Comparison of ENCODE assay signal across 26 mouse cellular contexts in genomic region chr12:33404996-33405395, GRCm38 (mm10). TPM values are rescaled to one million over a fixed set of nuclear protein-coding genes. Genes with fewer than 3 reads are reported as not detected.
DNase-seq lines count a peak whose midpoint lies in the region; ATAC-seq lines count a peak whose summit lies in the region.
"Had no signal": no experiment of that assay in that cellular context is flagged by ENCODE, and none has a peak within 500 bp of the region (broad histone marks: within the 10 kb centered on the region; RNA-seq: fewer than 3 reads in every experiment).

No protein-coding gene starts in this region.

- no peak overlapping the region for H3K4me2 ChIP-seq in hindbrain, embryonic 16.5 days (ENCODE audit: low read length)
- H3K4me2 ChIP-seq in midbrain, embryonic 12.5 days (replicated peaks), result peak overlapping the region; percentile 19; the same call in 1 of the 2 replicates
- H3K4me2 ChIP-seq in hindbrain, embryonic 14.5 days (replicated peaks), result no peak overlapping the region
- H3K4me2 ChIP-seq in neural tube, embryonic 15.5 days, result no peak overlapping the region
- H3K4me2 ChIP-seq: heart, embryonic 15.5 days; intestine, embryonic 15.5 days; liver, embryonic 15.5 days had no signal

- H3K27ac ChIP-seq in hindbrain, embryonic 10.5 days, result 0 out of 2 replicates have a peak overlapping the region, but pooled peaks have one; percentile 23
- no peak overlapping the region; the same call in 1 of the 2 replicates for H3K27ac ChIP-seq in hindbrain, embryonic 16.5 days (ENCODE audit: low read depth, low read length)
- no peak overlapping the region for H3K27ac ChIP-seq in midbrain, embryonic 12.5 days (replicated peaks)
- no peak overlapping the region for H3K27ac ChIP-seq in midbrain, embryonic 10.5 days (replicated peaks)
- H3K27ac ChIP-seq in hindbrain, embryonic 14.5 days, result peak overlapping the region; percentile 77
- H3K27ac ChIP-seq in neural tube, embryonic 15.5 days (replicated peaks), result peak overlapping the region; percentile 66
- H3K27ac ChIP-seq: forebrain, embryonic 10.5 days; heart, embryonic 15.5 days; intestine, embryonic 15.5 days; limb, embryonic 10.5 days; liver, embryonic 15.5 days; stomach, postnatal 0 days had no signal

- DNase-seq in hindbrain, embryonic 10.5 days (ENCODE audit: low spot score), result no peak
- no peak for DNase-seq in midbrain, embryonic 10.5 days (ENCODE audit: low spot score)
- DNase-seq in hindbrain, embryonic 14.5 days (ENCODE audit: low spot score), result peak; percentile 25
- no peak for DNase-seq in adrenal gland, adult 18-20 months (ENCODE audit: low spot score in 2 of 2)
- DNase-seq: cerebellum, adult 18-20 months; cerebellum, postnatal 14 days; gastrocnemius, postnatal 36 days; heart, postnatal 4 days; kidney, adult 8-10 months; kidney, postnatal 10 days; liver; lung, postnatal 36 days had no signal

- H3K27me3 ChIP-seq in hindbrain, embryonic 10.5 days (ENCODE audit: insufficient read depth, poor library complexity, severe bottlenecking), result no peaks in the 10 kb centered on the region
- H3K27me3 ChIP-seq in hindbrain, embryonic 16.5 days (replicated peaks; ENCODE audit: control insufficient read depth, insufficient read depth, low read length), result no peaks in the 10 kb centered on the region
- no peaks in the 10 kb centered on the region for H3K27me3 ChIP-seq in midbrain, embryonic 12.5 days
- no peaks in the 10 kb centered on the region for H3K27me3 ChIP-seq in midbrain, embryonic 10.5 days (ENCODE audit: low read depth, poor library complexity, severe bottlenecking)
- H3K27me3 ChIP-seq in hindbrain, embryonic 14.5 days (ENCODE audit: control insufficient read depth, insufficient read depth, low read length), result no peaks in the 10 kb centered on the region
- no peaks in the 10 kb centered on the region for H3K27me3 ChIP-seq in neural tube, embryonic 15.5 days (replicated peaks)
- H3K27me3 ChIP-seq: heart, embryonic 15.5 days; intestine, embryonic 15.5 days; liver, embryonic 15.5 days; megakaryocyte, embryonic 14.5 days had no signal

- WGBS in hindbrain, embryonic 10.5 days, result 59% methylated on average over 5 of the region's 5 CpGs
- 50% methylated on average over 5 of the region's 5 CpGs for WGBS in hindbrain, embryonic 16.5 days
- 33% methylated on average over 5 of the region's 5 CpGs for WGBS in midbrain, embryonic 12.5 days
- 56% methylated on average over 5 of the region's 5 CpGs for WGBS in midbrain, embryonic 10.5 days
- 52% methylated on average over 5 of the region's 5 CpGs for WGBS in hindbrain, embryonic 14.5 days
- WGBS in neural tube, embryonic 15.5 days, result 52% methylated on average over 5 of the region's 5 CpGs

- peaks cover 11% of the 10 kb centered on the region for H3K4me1 ChIP-seq in hindbrain, embryonic 10.5 days (replicated peaks)
- H3K4me1 ChIP-seq in hindbrain, embryonic 16.5 days (ENCODE audit: control insufficient read depth, insufficient read depth, low read depth, low read length), result peaks cover 6% of the 10 kb centered on the region; the same call in 1 of the 2 replicates
- peaks cover 7% of the 10 kb centered on the region; the same call in 1 of the 2 replicates for H3K4me1 ChIP-seq in midbrain, embryonic 12.5 days
- H3K4me1 ChIP-seq in midbrain, embryonic 10.5 days, result peaks cover 11% of the 10 kb centered on the region
- peaks cover 7% of the 10 kb centered on the region; the same call in 1 of the 2 replicates for H3K4me1 ChIP-seq in hindbrain, embryonic 14.5 days (replicated peaks; ENCODE audit: control insufficient read depth, insufficient read depth, low read length)
- H3K4me1 ChIP-seq in neural tube, embryonic 15.5 days, result peaks cover 11% of the 10 kb centered on the region
- H3K4me1 ChIP-seq: heart, embryonic 15.5 days; intestine, embryonic 15.5 days; limb, embryonic 10.5 days had no signal

- H3K36me3 ChIP-seq in hindbrain, embryonic 10.5 days, result no peaks in the 10 kb centered on the region
- no peaks in the 10 kb centered on the region for H3K36me3 ChIP-seq in hindbrain, embryonic 16.5 days (ENCODE audit: control insufficient read depth, insufficient read depth, low read length)
- H3K36me3 ChIP-seq in midbrain, embryonic 12.5 days, result no peaks in the 10 kb centered on the region
- H3K36me3 ChIP-seq in midbrain, embryonic 10.5 days, result no peaks in the 10 kb centered on the region
- no peaks in the 10 kb centered on the region for H3K36me3 ChIP-seq in hindbrain, embryonic 14.5 days (replicated peaks; ENCODE audit: control insufficient read depth, insufficient read depth)
- no peaks in the 10 kb centered on the region for H3K36me3 ChIP-seq in neural tube, embryonic 15.5 days
- H3K36me3 ChIP-seq: forebrain, embryonic 10.5 days; heart, embryonic 15.5 days; intestine, embryonic 15.5 days; limb, embryonic 10.5 days; liver, embryonic 15.5 days had no signal

- H3K9ac ChIP-seq in hindbrain, embryonic 16.5 days (ENCODE audit: low read depth, low read length), result no peak overlapping the region
- H3K9ac ChIP-seq in midbrain, embryonic 12.5 days (replicated peaks), result no peak overlapping the region
- H3K9ac ChIP-seq in hindbrain, embryonic 14.5 days, result no peak overlapping the region
- no peak overlapping the region for H3K9ac ChIP-seq in neural tube, embryonic 15.5 days (replicated peaks)
- H3K9ac ChIP-seq: heart, embryonic 15.5 days; intestine, embryonic 15.5 days; liver, embryonic 15.5 days had no signal

- ATAC-seq in hindbrain, embryonic 16.5 days, result no peak
- ATAC-seq in midbrain, embryonic 12.5 days (ENCODE audit: low FRiP score, low read depth), result 0 out of 2 replicates have a peak, but pooled peaks have one; percentile 19
- ATAC-seq in hindbrain, embryonic 14.5 days (ENCODE audit: low FRiP score), result peak; percentile 51; the same call in 1 of the 2 replicates
- ATAC-seq in neural tube, embryonic 15.5 days (ENCODE audit: low FRiP score), result peak; percentile 38
- ATAC-seq: CD4-positive, CD25-positive, alpha-beta regulatory T cell, adult 4 months; intestine, embryonic 15.5 days had no signal

- H3K9me3 ChIP-seq in hindbrain, embryonic 10.5 days, result no peaks in the 10 kb centered on the region
- no peaks in the 10 kb centered on the region for H3K9me3 ChIP-seq in hindbrain, embryonic 16.5 days (ENCODE audit: control insufficient read depth, low read length)
- no peaks in the 10 kb centered on the region for H3K9me3 ChIP-seq in midbrain, embryonic 12.5 days
- no peaks in the 10 kb centered on the region for H3K9me3 ChIP-seq in midbrain, embryonic 10.5 days (replicated peaks)
- no peaks in the 10 kb centered on the region for H3K9me3 ChIP-seq in hindbrain, embryonic 14.5 days (ENCODE audit: control insufficient read depth, low read length)
- no peaks in the 10 kb centered on the region for H3K9me3 ChIP-seq in neural tube, embryonic 15.5 days (replicated peaks)
- H3K9me3 ChIP-seq: forebrain, embryonic 10.5 days; heart, embryonic 15.5 days; intestine, embryonic 15.5 days; limb, embryonic 10.5 days; liver, embryonic 15.5 days; megakaryocyte, embryonic 14.5 days had no signal

- no peak overlapping the region for H3K4me3 ChIP-seq in hindbrain, embryonic 10.5 days
- no peak overlapping the region for H3K4me3 ChIP-seq in hindbrain, embryonic 16.5 days (ENCODE audit: low read length)
- H3K4me3 ChIP-seq in midbrain, embryonic 12.5 days, result no peak overlapping the region
- H3K4me3 ChIP-seq in midbrain, embryonic 10.5 days, result no peak overlapping the region
- H3K4me3 ChIP-seq in hindbrain, embryonic 14.5 days (replicated peaks; ENCODE audit: low read length), result no peak overlapping the region
- no peak overlapping the region for H3K4me3 ChIP-seq in neural tube, embryonic 15.5 days (replicated peaks)
- H3K4me3 ChIP-seq: forebrain, embryonic 10.5 days; heart, embryonic 15.5 days; intestine, embryonic 15.5 days; limb, embryonic 10.5 days; liver, embryonic 15.5 days; megakaryocyte, embryonic 14.5 days had no signal

RNA-seq across cellular contexts. Expression of gene Efcab10, which starts 10.3 kb away (rescaled TPM):
- 0.93 and 2.8 TPM in 2 replicates for polyA plus RNA-seq in hindbrain, embryonic 10.5 days (2016; fragmentation: Nextera tagmentation; extraction: Ambion mirVana)
- polyA plus RNA-seq in hindbrain, embryonic 16.5 days (2015; fragmentation: Nextera tagmentation; extraction: Ambion mirVana), result 4.3 and 6.2 TPM in 2 replicates
- polyA plus RNA-seq in midbrain, embryonic 12.5 days (2016; fragmentation: Nextera tagmentation; extraction: Ambion mirVana), result 0.38 and 1.5 TPM in 2 replicates
- polyA plus RNA-seq in midbrain, embryonic 10.5 days (2016; fragmentation: Nextera tagmentation; extraction: Ambion mirVana), result 0.91 and 0.98 TPM in 2 replicates
- polyA plus RNA-seq in hindbrain, embryonic 14.5 days (2014; fragmentation: Nextera tagmentation; extraction: Ambion mirVana), result 4.3 and 5.9 TPM in 2 replicates
- polyA plus RNA-seq in neural tube, embryonic 15.5 days (2015; fragmentation: Nextera tagmentation; extraction: Ambion mirVana), result 2.5 and 3.1 TPM in 2 replicates
- total RNA-seq in adrenal gland, adult 18-20 months (2021), result 1 to 10 TPM in 1 of 2 experiments, under 1 TPM in 1; 0.48 to 2.0 TPM
- total RNA-seq: adrenal gland, postnatal 4 days; gastrocnemius, adult 18-20 months; gastrocnemius, postnatal 36 days; heart, postnatal 4 days had no signal
- polyA plus RNA-seq: CD4-positive, CD25-positive, alpha-beta regulatory T cell, adult 4 months; liver, embryonic 15.5 days; small intestine, adult 2 months; stomach, postnatal 0 days had no signal

RNA-seq across cellular contexts. Expression of gene Twistnb, which starts 24.4 kb away (rescaled TPM):
- polyA plus RNA-seq in hindbrain, embryonic 10.5 days (2016; fragmentation: Nextera tagmentation; extraction: Ambion mirVana), result 51.8 and 66.5 TPM in 2 replicates
- 43.1 and 46.7 TPM in 2 replicates for polyA plus RNA-seq in hindbrain, embryonic 16.5 days (2015; fragmentation: Nextera tagmentation; extraction: Ambion mirVana)
- polyA plus RNA-seq in midbrain, embryonic 12.5 days (2016; fragmentation: Nextera tagmentation; extraction: Ambion mirVana), result 52.2 and 56.9 TPM in 2 replicates
- polyA plus RNA-seq in midbrain, embryonic 10.5 days (2016; fragmentation: Nextera tagmentation; extraction: Ambion mirVana), result 60.8 and 75.9 TPM in 2 replicates
- polyA plus RNA-seq in hindbrain, embryonic 14.5 days (2014; fragmentation: Nextera tagmentation; extraction: Ambion mirVana), result 47.5 and 51.0 TPM in 2 replicates
- polyA plus RNA-seq in neural tube, embryonic 15.5 days (2015; fragmentation: Nextera tagmentation; extraction: Ambion mirVana), result 45.7 and 51.3 TPM in 2 replicates
- 10 to 100 TPM; 14.5 to 15.5 TPM for total RNA-seq in adrenal gland, adult 18-20 months (2021)

Comparison
In these comparisons a context has a peak if more than half of its experiments do, and no peak if none do; other contexts are left out.
1. H3K27ac ChIP-seq: peak in hindbrain, embryonic 10.5 days (single experiment), hindbrain, embryonic 14.5 days (single experiment) and neural tube, embryonic 15.5 days (single experiment); none in hindbrain, embryonic 16.5 days (single experiment), midbrain, embryonic 12.5 days (single experiment) and midbrain, embryonic 10.5 days (single experiment).